Mouse (Mus musculus) heart, embryonic 13.5 days (tissue): ENCODE measurements around the gene Eya4. TPM values are rescaled to one million over a fixed set of nuclear protein-coding genes. Genes with fewer than 3 reads are reported as not detected.
A peak's percentile ranks its signal among the peaks of the same experiment; 100 is the strongest.

ENCODE experiments used
- ATAC-seq: fragments of 200-750 bp; cut with Nextera tagmentation; 2 replicates; pipeline ENCODE4 v1.8.0; 2017; ENCODE audit warnings: moderate TSS enrichment; ENCODE audit not compliant: insufficient number of reproducible peaks, low FRiP score, low TSS enrichment; ENCODE audit errors: extremely low read depth
- H3K27ac ChIP-seq: fragments of 300-500 bp; sonication (generic); replicated peaks from 2 replicates; pipeline ENCODE4 v1.5.1; 2015; ENCODE audit warnings: moderate library complexity, mild to moderate bottlenecking, inconsistent platforms
- H3K27me3 ChIP-seq: fragments of 300-500 bp; sonication (generic); replicated peaks from 2 replicates; pipeline ENCODE4 v1.6.1; 2015; ENCODE audit warnings: mild to moderate bottlenecking, inconsistent platforms
- H3K36me3 ChIP-seq: fragments of 300-500 bp; sonication (generic); 2 replicates; pipeline ENCODE4 v1.6.1; 2015; ENCODE audit warnings: mild to moderate bottlenecking, inconsistent platforms
- H3K4me1 ChIP-seq: fragments of 300-500 bp; sonication (generic); 2 replicates; pipeline ENCODE4 v1.6.1; 2015; ENCODE audit warnings: inconsistent platforms
- H3K4me2 ChIP-seq: fragments of 300-500 bp; sonication (generic); 2 replicates; pipeline ENCODE4 v1.6.1; 2015; ENCODE audit warnings: inconsistent platforms, mild to moderate bottlenecking, moderate library complexity
- H3K4me3 ChIP-seq: fragments of 300-500 bp; sonication (generic); 2 replicates; pipeline ENCODE4 v1.5.1; 2015; ENCODE audit warnings: moderate library complexity, mild to moderate bottlenecking, inconsistent platforms
- H3K9ac ChIP-seq: fragments of 300-500 bp; sonication (generic); 2 replicates; pipeline ENCODE4 v1.6.1; 2015; ENCODE audit warnings: inconsistent platforms, mild to moderate bottlenecking, moderate library complexity
- H3K9me3 ChIP-seq: fragments of 300-500 bp; sonication (generic); 2 replicates; pipeline ENCODE4 v1.6.1; 2016; ENCODE audit warnings: inconsistent platforms
- WGBS: fragments of 180-500 bp; shearing (Covaris S2); methylation state at CpG from one replicate; pipeline ENCODE4 v1.1.7; 2015; ENCODE audit warnings: mixed read lengths; 5-methylcytosine and 5-hydroxymethylcytosine counted together
- polyA plus RNA-seq: library from polyadenylated mRNA; unstranded; fragments of >200 nt; fragmentation: Nextera tagmentation; extraction: Ambion mirVana; gene quantifications from 2 replicates; pipeline ENCODE4 v1.2.1, GENCODE M21; 2015

The Eya4 gene
- polyA plus RNA-seq, 1 experiment from 2014 or later: 1.0 TPM

- WGBS: 89% methylated on average over 3 of the region's 3 CpGs
Measured at GRCm38 (mm10) chr10:23150401-23150800, 200.2 kb downstream of the Eya4 start.

DNA sequence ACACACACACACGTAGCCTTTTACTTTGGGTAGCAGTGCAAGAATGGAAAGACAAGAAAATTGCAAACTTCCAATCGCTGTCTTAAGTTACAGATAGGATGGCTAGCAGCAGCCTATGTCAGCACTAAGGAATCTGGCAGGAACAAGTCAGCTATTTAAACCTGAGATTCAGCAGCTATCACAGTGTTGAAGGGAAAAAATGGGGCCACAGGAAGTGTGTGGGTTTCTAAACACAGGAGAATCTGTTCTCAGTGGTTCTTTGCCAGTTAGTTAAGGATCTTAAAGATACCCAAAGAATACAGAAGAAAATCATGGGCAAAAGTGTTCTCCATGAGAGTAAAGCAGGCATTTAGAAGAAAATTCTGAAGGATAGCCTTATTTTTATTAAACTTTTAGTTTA, 206.0 kb downstream of the Eya4 start:
- Histone ChIP-seq H3K27ac (peak overlapping the region; percentile 24; the same call in 1 of the 2 replicates), H3K4me1 (peaks cover 12% of the 10 kb centered on the region), H3K27me3 (no peaks in the 10 kb centered on the region), H3K4me3 (no peak overlapping the region), H3K4me2 (no peak overlapping the region), H3K9me3 (no peaks in the 10 kb centered on the region), H3K36me3 (no peaks in the 10 kb centered on the region), H3K9ac (no peak overlapping the region)
- ATAC-seq: no peak
- WGBS: 29% methylated on average over 2 of the region's 2 CpGs

More at GRCm38 (mm10) chr10:23150401-23150800, 200.2 kb downstream of the Eya4 start:
- Histone ChIP-seq H3K9ac (no peak overlapping the region), H3K4me2 (no peak overlapping the region), H3K27ac (no peak overlapping the region), H3K4me3 (no peak overlapping the region), H3K4me1 (no peaks in the 10 kb centered on the region), H3K27me3 (no peaks in the 10 kb centered on the region), H3K9me3 (no peaks in the 10 kb centered on the region), H3K36me3 (no peaks in the 10 kb centered on the region)
- ATAC-seq: no peak

GRCm38 (mm10) chr10:23127947-23128346, 222.6 kb downstream of the Eya4 start:
- Histone ChIP-seq H3K9ac (no peak overlapping the region), H3K4me1 (no peaks in the 10 kb centered on the region), H3K9me3 (no peaks in the 10 kb centered on the region), H3K4me2 (no peak overlapping the region), H3K27ac (no peak overlapping the region), H3K36me3 (no peaks in the 10 kb centered on the region), H3K27me3 (no peaks in the 10 kb centered on the region), H3K4me3 (no peak overlapping the region)
- 62% methylated on average over 1 of the region's 1 CpGs for WGBS
- ATAC-seq: no peak

GRCm38 (mm10) chr10:23127151-23127550, 223.4 kb downstream of the Eya4 start:
- no peak for ATAC-seq
- 88% methylated on average over 1 of the region's 1 CpGs for WGBS
- H3K9me3 ChIP-seq: no peaks in the 10 kb centered on the region
- no peak overlapping the region for H3K4me3 ChIP-seq
- no peak overlapping the region for H3K4me2 ChIP-seq
- no peak overlapping the region for H3K27ac ChIP-seq
- H3K36me3 ChIP-seq: no peaks in the 10 kb centered on the region
- H3K27me3 ChIP-seq: no peaks in the 10 kb centered on the region
- no peaks in the 10 kb centered on the region for H3K4me1 ChIP-seq
- H3K9ac ChIP-seq: no peak overlapping the region

- no peaks in the 10 kb centered on the region for H3K9me3 ChIP-seq
- no peak overlapping the region for H3K4me3 ChIP-seq
- ATAC-seq: no peak
- H3K36me3 ChIP-seq: no peaks in the 10 kb centered on the region
- H3K4me1 ChIP-seq: no peaks in the 10 kb centered on the region
- H3K27ac ChIP-seq: no peak overlapping the region
- no peak overlapping the region for H3K4me2 ChIP-seq
- no peak overlapping the region for H3K9ac ChIP-seq
- H3K27me3 ChIP-seq: no peaks in the 10 kb centered on the region
- 85% methylated on average over 5 of the region's 5 CpGs for WGBS
Measured at GRCm38 (mm10) chr10:23126529-23126928, 224.1 kb downstream of the Eya4 start.

DNA sequence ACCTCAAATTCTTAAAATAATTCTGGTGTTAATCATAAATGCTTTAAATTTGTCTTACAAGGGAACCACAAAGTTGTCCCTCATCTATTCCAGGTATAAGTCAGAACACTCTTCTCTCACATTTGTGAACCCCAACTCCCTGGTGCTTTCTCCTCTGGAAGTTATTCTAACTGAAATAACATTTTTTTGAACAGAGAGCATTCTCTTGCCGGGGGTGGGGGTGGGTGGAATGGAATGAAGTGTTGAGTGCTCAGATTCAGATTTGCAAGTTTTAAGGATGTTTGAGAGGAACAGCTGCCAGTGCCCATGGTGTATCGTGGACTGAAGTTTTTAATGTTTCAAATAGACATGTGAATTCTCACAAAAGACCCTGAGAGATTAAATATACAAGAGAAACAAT, 230.1 kb downstream of the Eya4 start:
- H3K9ac ChIP-seq: no peak overlapping the region
- no peaks in the 10 kb centered on the region for H3K4me1 ChIP-seq
- no peak overlapping the region for H3K4me3 ChIP-seq
- H3K4me2 ChIP-seq: no peak overlapping the region
- no peaks in the 10 kb centered on the region for H3K9me3 ChIP-seq
- H3K27ac ChIP-seq: no peak overlapping the region
- ATAC-seq: no peak
- 46% methylated on average over 2 of the region's 2 CpGs for WGBS
- H3K27me3 ChIP-seq: no peaks in the 10 kb centered on the region
- H3K36me3 ChIP-seq: no peaks in the 10 kb centered on the region

DNA sequence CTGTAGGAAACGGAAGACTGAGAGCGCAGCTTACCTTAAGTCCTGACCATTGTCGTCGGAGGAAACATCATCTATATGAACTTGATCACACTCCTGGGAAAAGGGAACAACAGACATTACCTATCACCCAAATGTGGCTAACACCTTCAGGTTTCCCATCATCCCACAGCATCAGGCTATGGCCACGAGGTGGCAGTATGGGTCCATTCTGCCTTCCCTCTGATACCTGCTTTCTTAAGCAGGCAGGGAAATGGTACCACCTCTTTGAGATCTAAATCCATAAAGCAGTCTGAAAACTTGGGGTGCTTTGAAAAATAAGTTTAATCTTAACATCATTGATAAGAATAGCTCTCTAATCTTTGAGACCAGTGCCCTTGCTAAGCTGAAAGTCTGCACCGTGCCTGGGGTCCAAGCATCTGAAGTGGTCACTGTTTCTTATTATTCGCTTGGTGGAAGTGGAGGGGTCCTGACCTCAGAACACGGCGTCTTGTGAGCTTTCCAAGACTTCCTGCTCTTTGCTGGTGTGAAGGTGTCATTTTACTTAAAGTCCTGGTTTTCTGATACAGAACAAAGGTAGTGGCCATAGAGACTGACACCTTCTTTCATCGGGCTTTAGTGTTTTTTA, 233.7 kb downstream of the Eya4 start:
- Histone ChIP-seq H3K27me3 (no peaks in the 10 kb centered on the region), H3K9me3 (no peaks in the 10 kb centered on the region), H3K9ac (no peak overlapping the region), H3K4me2 (no peak overlapping the region), H3K36me3 (no peaks in the 10 kb centered on the region), H3K27ac (no peak overlapping the region), H3K4me1 (no peaks in the 10 kb centered on the region), H3K4me3 (no peak overlapping the region)
- WGBS: 41% methylated on average over 10 of the region's 10 CpGs
- no peak for ATAC-seq

DNA sequence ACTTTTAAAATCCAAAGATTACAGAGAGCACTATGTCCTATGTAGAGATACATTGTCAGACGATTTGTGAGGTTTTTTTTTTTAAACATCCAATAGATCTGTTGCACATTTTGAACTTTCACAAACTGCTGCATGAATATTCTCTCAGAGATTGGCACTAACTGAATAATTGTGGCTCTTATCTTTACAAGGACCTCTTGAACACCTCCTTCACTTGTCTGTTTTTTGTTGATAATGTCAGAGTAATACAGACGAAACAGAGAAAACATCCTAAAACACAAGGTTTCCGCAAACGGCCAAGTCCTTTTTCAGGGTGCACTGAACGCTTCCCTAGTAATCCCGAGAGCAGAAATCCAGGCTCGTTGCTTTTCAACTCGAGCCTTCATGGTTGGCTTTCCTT, 234.5 kb downstream of the Eya4 start:
- no peak for ATAC-seq
- Histone ChIP-seq H3K4me2 (no peak overlapping the region), H3K4me3 (no peak overlapping the region), H3K9me3 (no peaks in the 10 kb centered on the region), H3K4me1 (no peaks in the 10 kb centered on the region), H3K36me3 (no peaks in the 10 kb centered on the region), H3K27me3 (no peaks in the 10 kb centered on the region), H3K27ac (no peak overlapping the region), H3K9ac (no peak overlapping the region)
- 66% methylated on average over 8 of the region's 8 CpGs for WGBS

DNA sequence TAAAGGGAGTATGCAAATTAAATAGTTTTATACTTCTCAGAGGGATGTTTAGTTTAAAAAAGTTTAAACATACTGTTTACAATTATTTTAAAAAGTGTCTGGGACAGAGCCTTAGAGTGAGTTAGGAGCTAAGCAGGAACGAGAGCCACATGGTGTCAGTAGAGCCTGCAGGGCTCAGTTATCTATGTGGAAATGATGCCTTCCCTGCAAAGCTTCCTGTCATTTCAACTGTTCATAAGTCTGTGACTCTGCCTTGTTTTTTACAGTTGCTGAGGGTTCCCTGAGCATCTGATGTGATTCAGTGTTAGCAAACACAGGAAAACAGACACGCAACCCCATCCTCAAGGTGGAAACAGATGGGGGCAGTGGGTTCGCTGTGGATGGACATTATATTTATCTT, 235.3 kb downstream of the Eya4 start:
- Histone ChIP-seq H3K4me3 (no peak overlapping the region), H3K27me3 (no peaks in the 10 kb centered on the region), H3K27ac (no peak overlapping the region), H3K9ac (no peak overlapping the region), H3K36me3 (no peaks in the 10 kb centered on the region), H3K9me3 (no peaks in the 10 kb centered on the region), H3K4me2 (no peak overlapping the region), H3K4me1 (no peaks in the 10 kb centered on the region)
- ATAC-seq: no peak
- 55% methylated on average over 3 of the region's 3 CpGs for WGBS

DNA sequence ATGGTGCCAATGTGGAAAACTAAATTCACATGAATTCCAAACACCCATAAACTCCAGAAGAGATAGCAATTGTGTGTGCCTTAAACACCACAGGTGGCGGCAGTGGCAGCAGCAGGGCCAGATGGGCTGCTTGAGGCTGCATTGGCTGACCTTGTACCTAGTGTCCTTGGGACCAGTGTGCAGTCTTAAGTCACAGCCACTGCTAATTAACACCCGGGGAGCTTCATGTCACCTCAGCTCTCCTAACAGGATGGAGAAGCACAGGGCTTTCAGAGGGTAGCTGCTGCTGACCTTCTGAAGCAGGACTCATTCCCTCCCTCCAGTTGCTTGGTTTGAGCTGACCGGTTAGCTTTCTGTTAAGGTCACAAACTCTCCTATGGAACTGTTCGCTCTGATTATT, 242.5 kb downstream of the Eya4 start:
- no peaks in the 10 kb centered on the region for H3K36me3 ChIP-seq
- no peaks in the 10 kb centered on the region for H3K9me3 ChIP-seq
- H3K27ac ChIP-seq: no peak overlapping the region
- no peak overlapping the region for H3K4me3 ChIP-seq
- no peak for ATAC-seq
- peaks cover 5% of the 10 kb centered on the region for H3K4me1 ChIP-seq
- no peak overlapping the region for H3K9ac ChIP-seq
- no peaks in the 10 kb centered on the region for H3K27me3 ChIP-seq
- WGBS: 65% methylated on average over 4 of the region's 4 CpGs
- no peak overlapping the region for H3K4me2 ChIP-seq

GRCm38 (mm10) chr10:23092517-23092916, 258.1 kb downstream of the Eya4 start:
- no peaks in the 10 kb centered on the region for H3K9me3 ChIP-seq
- H3K36me3 ChIP-seq: no peaks in the 10 kb centered on the region
- ATAC-seq: no peak
- H3K9ac ChIP-seq: no peak overlapping the region
- no peaks in the 10 kb centered on the region for H3K27me3 ChIP-seq
- 76% methylated on average over 7 of the region's 7 CpGs for WGBS
- no peak overlapping the region for H3K27ac ChIP-seq
- H3K4me3 ChIP-seq: no peak overlapping the region
- H3K4me2 ChIP-seq: no peak overlapping the region
- peaks cover 3% of the 10 kb centered on the region; the same call in 1 of the 2 replicates for H3K4me1 ChIP-seq

DNA sequence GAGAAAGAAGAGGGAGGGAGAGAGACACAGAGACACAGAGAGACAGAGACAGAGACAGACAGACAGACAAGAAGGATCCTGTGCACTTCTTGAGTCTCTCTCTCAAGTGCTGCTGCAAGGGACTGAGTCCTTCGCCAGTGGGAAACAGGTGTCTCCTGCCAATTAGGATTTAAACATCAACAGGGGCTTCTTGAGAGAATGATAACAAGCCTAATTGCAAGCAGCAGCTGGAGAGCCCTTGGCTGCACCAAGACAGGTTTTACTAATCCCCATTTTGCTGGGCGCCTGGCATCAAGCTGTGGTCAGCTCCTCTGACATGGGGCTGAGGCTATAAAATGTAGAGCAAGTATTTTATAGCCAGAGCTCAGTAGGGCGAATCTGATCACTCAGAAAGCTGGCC, 259.0 kb downstream of the Eya4 start:
- no peak for ATAC-seq
- Histone ChIP-seq H3K27me3 (no peaks in the 10 kb centered on the region), H3K4me1 (peaks cover 3% of the 10 kb centered on the region; the same call in 1 of the 2 replicates), H3K4me3 (no peak overlapping the region), H3K27ac (no peak overlapping the region), H3K9ac (no peak overlapping the region), H3K36me3 (no peaks in the 10 kb centered on the region), H3K4me2 (no peak overlapping the region), H3K9me3 (no peaks in the 10 kb centered on the region)
- WGBS: 62% methylated on average over 3 of the region's 3 CpGs
